Mouse (Mus musculus) ES-Bruce4 (cell line): Measurements from ENCODE around the gene Prr15l. TPM values are rescaled to one million over a fixed set of nuclear protein-coding genes. Genes with fewer than 3 reads are reported as not detected.

ENCODE experiments used
- H3K27ac ChIP-seq: 2 replicates; pipeline ENCODE4 v1.5.1; 2012; ENCODE audit warnings: low read length, inconsistent platforms; ENCODE audit not compliant: insufficient read depth
- H3K27me3 ChIP-seq: 2 replicates; pipeline ENCODE4 v1.6.1; 2012; ENCODE audit warnings: mild to moderate bottlenecking, low read length, inconsistent platforms; ENCODE audit not compliant: control insufficient read depth, poor library complexity, insufficient read depth, severe bottlenecking
- H3K36me3 ChIP-seq: 2 replicates; pipeline ENCODE4 v1.6.1; 2012; ENCODE audit warnings: inconsistent platforms, mild to moderate bottlenecking, low read length, moderate library complexity; ENCODE audit not compliant: control insufficient read depth, poor library complexity, insufficient read depth, severe bottlenecking
- H3K4me1 ChIP-seq: one replicate; pipeline ENCODE4 v1.8.1; 2011; ENCODE audit warnings: low read length; ENCODE audit not compliant: control insufficient read depth, insufficient read depth
- H3K4me3 ChIP-seq: 2 replicates; pipeline ENCODE4 v1.5.1; 2011; ENCODE audit warnings: low read depth, mild to moderate bottlenecking, low read length
- H3K9ac ChIP-seq: 2 replicates; pipeline ENCODE4 v1.6.1; 2012; ENCODE audit warnings: low read depth, mild to moderate bottlenecking, inconsistent platforms; ENCODE audit not compliant: poor library complexity, severe bottlenecking
- H3K9me3 ChIP-seq: replicated peaks from 2 replicates; pipeline ENCODE4 v1.6.1; 2012; ENCODE audit warnings: mild to moderate bottlenecking, low read length, inconsistent platforms; ENCODE audit not compliant: control insufficient read depth, poor library complexity, insufficient read depth, severe bottlenecking
- CTCF ChIP-seq: IDR thresholded peaks from one replicate; pipeline ENCODE4 v1.8.1; 2011; ENCODE audit warnings: low read depth, low read length
- EP300 ChIP-seq: IDR thresholded peaks from 2 replicates; pipeline ENCODE4 v1.6.1; 2011; ENCODE audit warnings: low read depth, low read length; ENCODE audit not compliant: insufficient read depth
- POLR2A ChIP-seq: IDR thresholded peaks from one replicate; pipeline ENCODE4 v1.8.1; 2011; ENCODE audit warnings: low read length; ENCODE audit not compliant: insufficient read depth
- polyA plus RNA-seq: library from polyadenylated mRNA; stranded (reverse); fragments of >200 nt; gene quantifications from 2 replicates; pipeline ENCODE4 v1.2.4, GENCODE M21; 2011; ENCODE audit warnings: low read depth; ENCODE audit not compliant: missing spikeins, insufficient read depth, insufficient read length

Gene Prr15l
- polyA plus RNA-seq, 1 experiment = 10.9 TPM

GRCm38 (mm10) chr11:96902639-96903635 lies 25.0 kb upstream of the Prr15l start:
- H3K36me3 ChIP-seq = peaks cover 13% of the 10 kb centered on the region
- peaks cover 4% of the 10 kb centered on the region for H3K4me1 ChIP-seq
- H3K9ac ChIP-seq = no peak overlapping the region
- no peaks in the 10 kb centered on the region for H3K9me3 ChIP-seq
- H3K4me3 ChIP-seq = no peak overlapping the region
- no peaks in the 10 kb centered on the region for H3K27me3 ChIP-seq
- TF ChIP-seq POLR2A (no peak), EP300 (0 out of 2 replicates have a peak, but pooled peaks have one; percentile 6), CTCF (no peak)
- H3K27ac ChIP-seq = peak overlapping the region; percentile 22; the same call in 1 of the 2 replicates

GRCm38 (mm10) chr11:96906431-96907161 lies 21.3 kb upstream of the Prr15l start:
- Histone ChIP-seq H3K27me3 (no peaks in the 10 kb centered on the region), H3K4me3 (no peak overlapping the region), H3K9me3 (no peaks in the 10 kb centered on the region), H3K9ac (no peak overlapping the region), H3K27ac (no peak overlapping the region), H3K4me1 (peaks cover 3% of the 10 kb centered on the region), H3K36me3 (peaks cover 41% of the 10 kb centered on the region)
- TF ChIP-seq CTCF (no peak), EP300 (peak; percentile 6; the same call in 1 of the 2 replicates)

GRCm38 (mm10) chr11:96908594-96908993 lies 19.3 kb upstream of the Prr15l start:
- Histone ChIP-seq H3K36me3 (peaks cover 46% of the 10 kb centered on the region), H3K27ac (no peak overlapping the region)
- TF ChIP-seq CTCF (no peak), EP300 (no peak), POLR2A (no peak)

GRCm38 (mm10) chr11:96910003-96910402 lies 17.9 kb upstream of the Prr15l start:
- H3K4me1 ChIP-seq = peaks cover 2% of the 10 kb centered on the region
- H3K36me3 ChIP-seq = peaks cover 46% of the 10 kb centered on the region
- H3K4me3 ChIP-seq = no peak overlapping the region
- TF ChIP-seq EP300 (no peak), CTCF (peak; percentile 76), POLR2A (no peak)
- H3K27me3 ChIP-seq = no peaks in the 10 kb centered on the region
- H3K9me3 ChIP-seq = no peaks in the 10 kb centered on the region
- no peak overlapping the region for H3K27ac ChIP-seq
- no peak overlapping the region for H3K9ac ChIP-seq

More at GRCm38 (mm10) chr11:96908594-96908993, 19.3 kb upstream of the Prr15l start:
- Histone ChIP-seq H3K27me3 (no peaks in the 10 kb centered on the region), H3K9me3 (no peaks in the 10 kb centered on the region), H3K9ac (no peak overlapping the region), H3K4me1 (peaks cover 2% of the 10 kb centered on the region), H3K4me3 (no peak overlapping the region)

- Histone ChIP-seq H3K27me3 (no peaks in the 10 kb centered on the region), H3K27ac (no peak overlapping the region), H3K4me3 (no peak overlapping the region), H3K9me3 (no peaks in the 10 kb centered on the region), H3K9ac (no peak overlapping the region), H3K36me3 (peaks cover 36% of the 10 kb centered on the region), H3K4me1 (peaks cover 2% of the 10 kb centered on the region)
- TF ChIP-seq POLR2A = no peak
- no peak for TF ChIP-seq CTCF
- TF ChIP-seq EP300 = no peak
Observed at GRCm38 (mm10) chr11:96912682-96913081, 15.2 kb upstream of the Prr15l start.
